In the genomic region with DNA sequence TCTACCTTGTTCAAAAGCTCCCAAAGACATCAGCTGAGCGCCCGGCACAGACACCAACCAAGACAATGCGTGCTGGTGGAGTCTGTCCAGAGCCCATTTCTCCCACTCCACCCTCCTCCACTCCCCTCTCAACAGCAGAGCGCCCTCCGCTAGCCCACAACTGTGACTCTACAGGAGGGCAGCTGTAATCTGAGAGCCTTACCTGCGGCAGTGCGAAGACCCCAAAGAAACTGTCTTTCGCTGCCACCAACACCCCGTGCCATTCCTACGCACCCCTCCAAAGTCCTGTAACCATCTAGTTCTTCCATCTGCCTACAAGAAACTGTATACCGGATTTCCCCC, we compare ENCODE assay signal across 7 mouse cellular contexts. TPM values are rescaled to one million over a fixed set of nuclear protein-coding genes. Genes with fewer than 3 reads are reported as not detected.
DNase-seq lines count a peak whose midpoint lies in the region; ATAC-seq lines count a peak whose summit lies in the region.

1110004F10Rik (plus strand) TSS at position 202 of the 342 bp plus-strand sequence.

- peaks cover 2% of the 10 kb centered on the region for H3K4me1 ChIP-seq in embryonic facial prominence, embryonic 11.5 days (ENCODE audit: control insufficient read depth, insufficient read depth, low read length)
- peaks cover 45% of the 10 kb centered on the region for H3K4me1 ChIP-seq in megakaryocyte, embryonic 14.5 days

- ATAC-seq in embryonic facial prominence, embryonic 11.5 days (replicated peaks; ENCODE audit: insufficient number of reproducible peaks, low FRiP score, low TSS enrichment, low read depth) = 0 out of 2 replicates have a peak, but pooled peaks have one; percentile 27

- H3K9me3 ChIP-seq in embryonic facial prominence, embryonic 11.5 days (replicated peaks; ENCODE audit: control insufficient read depth, low read length) = no peaks in the 10 kb centered on the region
- H3K9me3 ChIP-seq in megakaryocyte, embryonic 14.5 days = 0 out of 2 replicates have a peak, but pooled peaks cover 2% of the 10 kb centered on the region

- H3K27ac ChIP-seq in embryonic facial prominence, embryonic 11.5 days (replicated peaks; ENCODE audit: low read depth, low read length) = no peak within 1 kb of the TSS

- H3K27me3 ChIP-seq in embryonic facial prominence, embryonic 11.5 days (ENCODE audit: control insufficient read depth, insufficient read depth, low read length) = peaks cover 31% of the 10 kb centered on the region
- H3K27me3 ChIP-seq in megakaryocyte, embryonic 14.5 days (replicated peaks) = peaks cover 68% of the 10 kb centered on the region

- WGBS in embryonic facial prominence, embryonic 11.5 days = under 1% methylated on average over 11 of the region's 11 CpGs
- WGBS in large intestine, adult 2 months = 4% methylated on average over 11 of the region's 11 CpGs

- H3K4me2 ChIP-seq in embryonic facial prominence, embryonic 11.5 days (ENCODE audit: low read depth, low read length) = peak within 1 kb of the TSS; percentile 97

- H3K4me3 ChIP-seq in embryonic facial prominence, embryonic 11.5 days (ENCODE audit: low read depth, low read length) = peak within 1 kb of the TSS; percentile 39
- H3K4me3 ChIP-seq in megakaryocyte, embryonic 14.5 days (replicated peaks) = peak within 1 kb of the TSS; percentile 94

- no peaks in the 10 kb centered on the region for H3K36me3 ChIP-seq in embryonic facial prominence, embryonic 11.5 days (replicated peaks; ENCODE audit: control insufficient read depth, insufficient read depth, low read depth, low read length)
- H3K36me3 ChIP-seq in megakaryocyte, embryonic 14.5 days (replicated peaks; ENCODE audit: low read length) = no peaks in the 10 kb centered on the region

- H3K9ac ChIP-seq in embryonic facial prominence, embryonic 11.5 days (replicated peaks; ENCODE audit: low read length) = peak within 1 kb of the TSS; percentile 56

- DNase-seq in urinary bladder, adult 2 months (ENCODE audit: low spot score) = no peak
- DNase-seq in urinary bladder, postnatal 4 days (ENCODE audit: low spot score in 2 of 2) = no peak
- DNase-seq in embryonic facial prominence, embryonic 11.5 days (ENCODE audit: low spot score) = peak; percentile 20
- no peak for DNase-seq in heart, adult 8-10 months (ENCODE audit: low spot score)
- no peak for DNase-seq in large intestine, adult 2 months (ENCODE audit: low read depth, low spot score)
- DNase-seq in right cerebral cortex, adult 2 months (ENCODE audit: low spot score in 2 of 2) = no peak

RNA-seq across cellular contexts. Expression of gene 1110004F10Rik, which starts in this region (rescaled TPM):
- polyA plus RNA-seq in urinary bladder, adult 2 months (2012; rRNA removed) = 100 and 101 TPM in 2 replicates
- 389 and 409 TPM in 2 replicates for polyA plus RNA-seq in embryonic facial prominence, embryonic 11.5 days (2014; fragmentation: Nextera tagmentation; extraction: Ambion mirVana)
- total RNA-seq in heart, adult 8-10 months (2022) = 10 to 100 TPM; 46.4 to 58.6 (median 54.4) TPM
- polyA plus RNA-seq in large intestine, adult 2 months (2012; rRNA removed) = 31.2 and 31.5 TPM in 2 replicates
- polyA plus RNA-seq in megakaryocyte, embryonic 14.5 days (2012; ENCODE audit: insufficient read depth, low replicate concordance) = 10.6 and 59.4 TPM in 2 replicates
